In genomic region chr3:96757691-96758090, GRCm38 (mm10) we compare ENCODE assay signal across 19 mouse cellular contexts. TPM values are rescaled to one million over a fixed set of nuclear protein-coding genes. Genes with fewer than 3 reads are reported as not detected.
DNase-seq lines count a peak whose midpoint lies in the region; ATAC-seq and TF ChIP-seq lines count a peak whose summit lies in the region.
"Had no signal": no experiment of that assay in that cellular context is flagged by ENCODE, and none has a peak within 500 bp of the region (broad histone marks: within the 10 kb centered on the region; RNA-seq: fewer than 3 reads in every experiment).

No protein-coding gene starts in this region.

- H3K4me2 ChIP-seq in heart, postnatal 0 days (ENCODE audit: low read depth, low read length): peak overlapping the region; percentile 5; the same call in 1 of the 2 replicates
- H3K4me2 ChIP-seq: kidney, embryonic 15.5 days; liver, embryonic 13.5 days; neural tube, embryonic 15.5 days had no signal

- no peaks in the 10 kb centered on the region for H3K4me1 ChIP-seq in heart, postnatal 0 days (ENCODE audit: control insufficient read depth, insufficient read depth)
- H3K4me1 ChIP-seq in embryonic facial prominence, embryonic 10.5 days: no peaks in the 10 kb centered on the region
- H3K4me1 ChIP-seq: kidney, embryonic 15.5 days; neural tube, embryonic 15.5 days had no signal

- H3K9ac ChIP-seq in heart, postnatal 0 days (replicated peaks; ENCODE audit: low read depth, low read length): no peak overlapping the region
- H3K9ac ChIP-seq: kidney, embryonic 15.5 days; liver, embryonic 13.5 days; neural tube, embryonic 15.5 days had no signal

- TF ChIP-seq EP300 in heart, postnatal 0 days (IDR thresholded peaks at IDR 0.05; ENCODE audit: low read depth): no peak

- H3K27ac ChIP-seq in heart, postnatal 0 days (ENCODE audit: low read depth): peak overlapping the region; percentile 49
- H3K27ac ChIP-seq in embryonic facial prominence, embryonic 10.5 days (replicated peaks): no peak overlapping the region
- H3K27ac ChIP-seq: kidney, embryonic 15.5 days; layer of hippocampus, adult 2 months; liver, embryonic 13.5 days; neural tube, embryonic 15.5 days had no signal

- 39% methylated on average over 7 of the region's 7 CpGs for WGBS in heart, postnatal 0 days
- WGBS in embryonic facial prominence, embryonic 10.5 days: 67% methylated on average over 7 of the region's 7 CpGs

- no peak overlapping the region for H3K4me3 ChIP-seq in heart, postnatal 0 days (ENCODE audit: low read depth, low read length)
- no peak overlapping the region for H3K4me3 ChIP-seq in embryonic facial prominence, embryonic 10.5 days
- H3K4me3 ChIP-seq: kidney, embryonic 15.5 days; layer of hippocampus, adult 2 months; liver, embryonic 13.5 days; neural tube, embryonic 15.5 days had no signal

- peak; percentile 68 for DNase-seq in R1 (ENCODE audit: low read depth, low spot score)
- peak; percentile 67 for DNase-seq in brain, adult 2 months (ENCODE audit: low read depth, low spot score)
- DNase-seq in cerebellum, postnatal 36 days: peak; percentile 41 to 47
- peak; percentile 65 for DNase-seq in heart, postnatal 0 days (ENCODE audit: low spot score)
- DNase-seq in embryonic facial prominence, embryonic 10.5 days (ENCODE audit: low spot score): no peak
- DNase-seq in retina, embryonic 14.5 days (ENCODE audit: low spot score): no peak
- DNase-seq in layer of hippocampus, adult 9-11 months: no peak
- DNase-seq: adrenal gland, adult 8-10 months; liver, embryonic 13.5 days; right cerebral cortex, adult 18-20 months had no signal

- no peaks in the 10 kb centered on the region for H3K9me3 ChIP-seq in heart, postnatal 0 days (replicated peaks; ENCODE audit: control insufficient read depth, low read length)
- H3K9me3 ChIP-seq in embryonic facial prominence, embryonic 10.5 days: no peaks in the 10 kb centered on the region
- H3K9me3 ChIP-seq: kidney, embryonic 15.5 days; liver, embryonic 13.5 days; neural tube, embryonic 15.5 days had no signal

- TF ChIP-seq CTCF in heart, postnatal 0 days (IDR thresholded peaks at IDR 0.05; ENCODE audit: low read depth): no peak

- ATAC-seq in heart, postnatal 0 days (ENCODE audit: insufficient read depth, low read depth): peak; percentile 88
- ATAC-seq: inflammation-experienced regulatory T-cells, adult 6 months; lung, postnatal 0 days; Patski had no signal

- H3K27me3 ChIP-seq in heart, postnatal 0 days (ENCODE audit: control insufficient read depth, insufficient read depth, low read length): no peaks in the 10 kb centered on the region
- no peaks in the 10 kb centered on the region for H3K27me3 ChIP-seq in embryonic facial prominence, embryonic 10.5 days (replicated peaks; ENCODE audit: low read depth, poor library complexity, severe bottlenecking)
- H3K27me3 ChIP-seq: CH12.LX; kidney, embryonic 15.5 days; liver, embryonic 13.5 days; neural tube, embryonic 15.5 days; Patski had no signal

- H3K36me3 ChIP-seq in heart, postnatal 0 days (replicated peaks; ENCODE audit: control insufficient read depth, insufficient read depth, low read length): no peaks in the 10 kb centered on the region
- H3K36me3 ChIP-seq in embryonic facial prominence, embryonic 10.5 days (replicated peaks): peaks cover 29% of the 10 kb centered on the region

RNA-seq across cellular contexts. Expression of gene Rnf115, which starts 30.2 kb away (rescaled TPM):
- 27.0 and 35.6 TPM in 2 replicates for total RNA-seq in heart, postnatal 0 days (2014; rRNA removed; ENCODE audit: low replicate concordance)
- polyA plus RNA-seq in heart, postnatal 0 days (2015; fragmentation: Nextera tagmentation; extraction: Ambion mirVana): 29.0 and 30.0 TPM in 2 replicates
- polyA plus RNA-seq in embryonic facial prominence, embryonic 10.5 days (2016; fragmentation: Nextera tagmentation; extraction: Ambion mirVana): 66.8 and 69.7 TPM in 2 replicates

RNA-seq across cellular contexts. Expression of gene Polr3c, which starts 30.3 kb away (rescaled TPM):
- total RNA-seq in heart, postnatal 0 days (2014; rRNA removed; ENCODE audit: low replicate concordance): 9.7 and 25.4 TPM in 2 replicates
- 21.7 and 23.0 TPM in 2 replicates for polyA plus RNA-seq in heart, postnatal 0 days (2015; fragmentation: Nextera tagmentation; extraction: Ambion mirVana)
- 44.1 and 47.6 TPM in 2 replicates for polyA plus RNA-seq in embryonic facial prominence, embryonic 10.5 days (2016; fragmentation: Nextera tagmentation; extraction: Ambion mirVana)

RNA-seq across cellular contexts. Expression of gene Nudt17, which starts 49.3 kb away (rescaled TPM):
- 2.5 and 9.9 TPM in 2 replicates for total RNA-seq in heart, postnatal 0 days (2014; rRNA removed; ENCODE audit: low replicate concordance)
- polyA plus RNA-seq in heart, postnatal 0 days (2015; fragmentation: Nextera tagmentation; extraction: Ambion mirVana): 6.9 and 7.9 TPM in 2 replicates
- 12.9 and 13.0 TPM in 2 replicates for polyA plus RNA-seq in embryonic facial prominence, embryonic 10.5 days (2016; fragmentation: Nextera tagmentation; extraction: Ambion mirVana)
- total RNA-seq: hematopoietic stem cell, adult 5-6 weeks; megakaryocyte-erythroid progenitor cell, adult 5-6 weeks had no signal

Comparison
In these comparisons a context has a peak if more than half of its experiments do, and no peak if none do; other contexts are left out.
1. DNase-seq: peak in R1 (single experiment), brain, adult 2 months (single experiment), cerebellum, postnatal 36 days (2 of 2) and heart, postnatal 0 days (single experiment); none in embryonic facial prominence, embryonic 10.5 days (single experiment), retina, embryonic 14.5 days (single experiment) and layer of hippocampus, adult 9-11 months (single experiment).